Mouse (Mus musculus) small intestine, adult 2 months (tissue): Measurements from ENCODE around the gene Klk1.

Experiments used
- CTCF ChIP-seq: fragments of 200-500 bp; IDR thresholded peaks from 2 replicates; pipeline ENCODE4 v1.5.1; 2012; ENCODE audit warnings: low read depth, mild to moderate bottlenecking, control low read depth, inconsistent platforms, low read length, moderate library complexity, mixed read lengths; ENCODE audit not compliant: insufficient replicate concordance, insufficient read length; ENCODE audit errors: extremely low read depth
- POLR2A ChIP-seq: fragments of 200-500 bp; IDR thresholded peaks from 2 replicates; pipeline ENCODE4 v1.6.1; 2012; ENCODE audit warnings: low read depth, mild to moderate bottlenecking, control low read depth, inconsistent platforms, low read length, moderate library complexity

- no peak for TF ChIP-seq POLR2A
- TF ChIP-seq CTCF = no peak
Measured at GRCm38 (mm10) chr7:44272546-44272945, 47.4 kb downstream of the Klk1 start.
